Mouse (Mus musculus) ES-E14 (cell line): ENCODE data around the gene Fam222b.

Experiments
- CHD2 ChIP-seq: IDR thresholded peaks from 2 replicates; pipeline ENCODE4 v1.6.1; 2014; ENCODE audit warnings: mild to moderate bottlenecking, low read depth, low read length, inconsistent platforms
- HCFC1 ChIP-seq: IDR thresholded peaks from 2 replicates; pipeline ENCODE4 v1.6.1; 2012; ENCODE audit warnings: low read length, inconsistent platforms, borderline replicate concordance; ENCODE audit not compliant: insufficient read depth
- MAFK ChIP-seq: IDR thresholded peaks from 2 replicates; pipeline ENCODE4 v1.6.1; 2014; ENCODE audit warnings: mild to moderate bottlenecking, low read depth, low read length, inconsistent platforms; ENCODE audit not compliant: insufficient read depth
- ZC3H11A ChIP-seq: IDR thresholded peaks from 2 replicates; pipeline ENCODE4 v1.6.1; 2012; ENCODE audit warnings: low read depth, mild to moderate bottlenecking, inconsistent platforms, low read length, borderline replicate concordance
- ZNF384 ChIP-seq: IDR thresholded peaks from 2 replicates; pipeline ENCODE4 v1.6.1; 2012; ENCODE audit warnings: low read depth, low read length, inconsistent platforms

DNA sequence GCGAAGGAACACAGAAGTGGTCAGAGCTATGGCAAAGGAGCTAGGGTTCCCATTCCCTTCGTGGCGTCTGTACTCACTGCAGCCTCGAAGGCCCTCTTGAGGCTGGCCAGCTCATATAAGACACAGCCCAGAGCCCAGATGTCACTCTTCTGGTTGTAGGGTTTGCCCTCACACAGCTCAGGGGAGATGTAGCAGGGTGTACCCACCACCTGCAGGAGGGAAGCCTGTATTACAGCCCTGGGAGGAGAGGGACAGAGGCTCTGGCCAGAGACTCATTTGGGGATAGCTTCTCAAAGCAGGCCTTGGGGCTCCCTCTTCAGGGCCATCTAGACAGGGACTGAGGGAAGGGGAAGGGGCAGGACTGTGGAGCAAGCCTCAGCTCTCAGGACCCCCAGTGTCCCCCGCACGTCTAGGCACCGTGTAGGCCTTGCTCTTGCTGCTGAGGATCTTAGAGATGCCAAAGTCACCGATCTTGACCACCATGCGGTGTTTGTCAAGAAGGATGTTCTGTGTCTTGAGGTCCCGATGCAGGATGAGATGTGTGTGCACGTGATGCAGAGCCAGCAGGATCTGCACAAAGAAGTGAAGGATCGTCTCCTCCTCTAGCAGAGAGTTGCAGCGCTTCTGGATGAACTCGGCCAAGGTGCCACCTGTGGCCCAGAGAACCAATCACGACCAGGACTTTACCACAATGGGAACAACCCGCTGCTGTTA is 77.7 kb downstream of the Fam222b start:
- TF ChIP-seq MAFK = no peak
- TF ChIP-seq ZC3H11A = no peak
- no peak for TF ChIP-seq ZNF384
- no peak for TF ChIP-seq CHD2
- TF ChIP-seq HCFC1 = no peak
